Mouse (Mus musculus) heart, embryonic 12.5 days (tissue): ENCODE data around the gene Prrt1. TPM values are rescaled to one million over a fixed set of nuclear protein-coding genes. Genes with fewer than 3 reads are reported as not detected.

Experiments used
- ATAC-seq: fragments of 200-750 bp; cut with Nextera tagmentation; 2 replicates; pipeline ENCODE4 v1.8.0; 2017; ENCODE audit warnings: moderate TSS enrichment, moderate library complexity; ENCODE audit not compliant: insufficient number of reproducible peaks, low FRiP score
- H3K27ac ChIP-seq: fragments of 300-500 bp; sonication (generic); 2 replicates; pipeline ENCODE4 v1.5.1; 2016; ENCODE audit warnings: mild to moderate bottlenecking, moderate library complexity; ENCODE audit not compliant: poor library complexity, severe bottlenecking
- H3K27me3 ChIP-seq: fragments of 300-500 bp; sonication (generic); replicated peaks from 2 replicates; pipeline ENCODE4 v1.6.1; 2016; ENCODE audit warnings: mild to moderate bottlenecking, moderate library complexity
- H3K36me3 ChIP-seq: fragments of 300-500 bp; sonication (generic); 2 replicates; pipeline ENCODE4 v1.6.1; 2016; ENCODE audit warnings: mild to moderate bottlenecking, moderate library complexity
- H3K4me1 ChIP-seq: fragments of 300-500 bp; sonication (generic); replicated peaks from 2 replicates; pipeline ENCODE4 v1.6.1; 2016; ENCODE audit warnings: mild to moderate bottlenecking
- H3K4me2 ChIP-seq: fragments of 300-500 bp; sonication (generic); 2 replicates; pipeline ENCODE4 v1.6.1; 2016; ENCODE audit warnings: mild to moderate bottlenecking, moderate library complexity
- H3K4me3 ChIP-seq: fragments of 300-500 bp; sonication (generic); 2 replicates; pipeline ENCODE4 v1.5.1; 2016; ENCODE audit warnings: mild to moderate bottlenecking
- H3K9ac ChIP-seq: fragments of 300-500 bp; sonication (generic); 2 replicates; pipeline ENCODE4 v1.6.1; 2016; ENCODE audit warnings: mild to moderate bottlenecking, moderate library complexity
- H3K9me3 ChIP-seq: fragments of 300-500 bp; sonication (generic); replicated peaks from 2 replicates; pipeline ENCODE4 v1.6.1; 2016; ENCODE audit warnings: mild to moderate bottlenecking, moderate library complexity
- WGBS: fragments of 180-500 bp; shearing (Covaris S2); methylation state at CpG from one replicate; pipeline ENCODE4 v1.1.7; 2016; 5-methylcytosine and 5-hydroxymethylcytosine counted together
- polyA plus RNA-seq: library from polyadenylated mRNA; unstranded; fragments of >200 nt; fragmentation: Nextera tagmentation; extraction: Ambion mirVana; gene quantifications from 2 replicates; pipeline ENCODE4 v1.2.1, GENCODE M21; 2016

Prrt1 gene
- polyA plus RNA-seq, 1 experiment from 2014 or later, result not detected

DNA sequence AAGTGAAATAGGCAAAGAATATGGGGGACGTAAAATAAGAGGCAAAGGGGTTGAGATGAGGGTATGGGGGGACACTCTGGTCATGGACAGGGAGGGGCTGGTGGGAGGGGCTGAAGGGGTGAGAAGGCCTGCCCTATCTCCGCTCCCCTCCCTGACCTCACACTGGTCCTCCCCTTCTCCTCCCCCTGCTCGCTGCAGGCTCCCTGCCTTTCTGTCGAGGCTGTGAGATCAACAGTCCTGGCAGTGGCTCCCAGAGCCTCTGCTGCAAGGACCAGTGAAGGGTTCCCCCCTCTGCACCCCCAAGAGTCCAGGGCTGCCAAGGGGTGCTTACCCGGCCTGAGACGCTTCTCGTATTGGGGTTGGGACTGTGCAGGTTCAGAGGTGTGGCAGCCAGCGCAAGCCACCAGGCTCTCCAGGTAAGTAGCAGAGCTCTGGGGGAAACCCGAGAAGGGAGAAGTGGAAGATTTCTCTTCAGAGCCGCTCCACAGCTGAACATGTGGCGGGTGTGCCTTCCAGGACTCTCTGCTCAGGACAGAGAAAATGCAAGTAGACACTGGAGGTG is 31.0 kb downstream of the Prrt1 start:
- ATAC-seq, result no peak
- Histone ChIP-seq H3K36me3 (no peaks in the 10 kb centered on the region), H3K4me1 (peaks cover 36% of the 10 kb centered on the region), H3K4me3 (no peak overlapping the region), H3K9me3 (no peaks in the 10 kb centered on the region), H3K27me3 (peaks cover 37% of the 10 kb centered on the region), H3K9ac (no peak overlapping the region), H3K27ac (no peak overlapping the region), H3K4me2 (peak overlapping the region; percentile 60)
- 27% methylated on average over 11 of the region's 11 CpGs for WGBS

DNA sequence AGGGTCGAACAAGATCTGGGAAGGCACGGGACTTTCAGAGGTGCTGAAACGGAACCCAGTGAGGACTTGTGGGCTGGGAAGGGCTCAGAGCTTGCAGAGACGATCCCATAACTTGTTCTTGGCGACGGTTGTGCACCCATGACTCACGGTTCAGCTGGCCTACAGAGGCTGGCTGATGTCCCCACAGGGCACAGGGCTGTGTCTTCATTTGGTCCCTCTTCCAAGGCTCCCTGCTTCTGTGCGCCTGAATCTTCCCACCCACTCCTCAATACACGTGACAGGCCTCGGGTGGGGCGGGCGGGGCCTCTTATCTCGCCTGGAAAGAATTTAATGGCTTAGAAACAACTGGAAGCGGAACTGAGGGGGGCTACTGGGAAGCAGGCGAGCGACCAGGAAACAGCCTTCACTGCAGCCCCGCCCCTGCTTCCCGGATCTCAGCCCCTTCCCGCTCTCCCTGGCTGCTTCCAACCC is 31.8 kb downstream of the Prrt1 start:
- peak overlapping the region; percentile 60 for H3K4me2 ChIP-seq
- H3K4me1 ChIP-seq, result peaks cover 28% of the 10 kb centered on the region
- peak; percentile 53; the same call in 1 of the 2 replicates for ATAC-seq
- H3K4me3 ChIP-seq, result peak overlapping the region; percentile 17
- H3K36me3 ChIP-seq, result no peaks in the 10 kb centered on the region
- no peak overlapping the region for H3K27ac ChIP-seq
- peaks cover 45% of the 10 kb centered on the region for H3K27me3 ChIP-seq
- H3K9ac ChIP-seq, result peak overlapping the region; percentile 1; the same call in 1 of the 2 replicates
- H3K9me3 ChIP-seq, result no peaks in the 10 kb centered on the region
- 5% methylated on average over 19 of the region's 19 CpGs for WGBS

DNA sequence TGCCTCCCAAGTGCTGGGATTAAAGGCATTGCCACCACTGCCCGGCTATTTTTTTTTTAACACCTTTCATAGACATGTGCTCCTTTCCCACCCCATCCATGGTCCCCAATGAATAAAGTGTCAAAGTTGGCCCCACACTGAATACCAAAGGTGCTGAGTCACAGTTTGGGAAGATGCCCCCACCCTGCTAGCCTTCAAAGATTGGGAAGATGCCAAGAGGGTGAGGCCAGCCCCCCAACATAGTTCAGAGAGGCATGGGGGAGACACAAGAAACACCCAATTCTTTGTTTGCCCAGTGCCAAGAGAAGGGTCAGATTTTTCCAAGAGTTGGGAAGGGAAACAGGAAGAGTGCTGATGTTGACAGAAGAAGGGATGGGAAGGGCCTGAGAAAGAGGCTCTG is 33.1 kb downstream of the Prrt1 start:
- no peak overlapping the region for H3K27ac ChIP-seq
- H3K4me1 ChIP-seq, result peaks cover 26% of the 10 kb centered on the region
- no peaks in the 10 kb centered on the region for H3K9me3 ChIP-seq
- H3K4me2 ChIP-seq, result no peak overlapping the region
- H3K9ac ChIP-seq, result no peak overlapping the region
- WGBS, result 71% methylated on average over 1 of the region's 1 CpGs
- H3K27me3 ChIP-seq, result peaks cover 45% of the 10 kb centered on the region
- no peaks in the 10 kb centered on the region for H3K36me3 ChIP-seq
- ATAC-seq, result no peak
- H3K4me3 ChIP-seq, result no peak overlapping the region

DNA sequence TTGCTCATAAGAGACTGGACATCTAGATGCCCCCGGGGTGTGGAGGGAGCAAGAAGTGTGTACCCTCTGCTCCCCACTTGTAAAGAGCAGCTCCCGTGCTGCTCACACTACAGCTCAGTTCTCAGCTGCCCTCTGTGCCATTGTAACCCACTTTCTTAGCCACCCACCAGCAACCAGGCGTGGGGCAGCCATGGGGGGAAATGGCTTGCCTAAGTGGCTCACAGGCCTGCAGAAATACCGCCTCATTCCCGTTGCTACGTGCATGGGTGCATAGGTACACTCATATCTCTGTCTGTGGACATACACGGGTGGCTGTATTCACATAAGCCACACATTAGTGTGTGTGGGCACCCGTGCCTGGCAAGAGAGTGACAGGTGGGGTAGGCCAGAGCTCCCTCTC is 33.6 kb downstream of the Prrt1 start:
- 78% methylated on average over 8 of the region's 8 CpGs for WGBS
- H3K4me1 ChIP-seq, result peaks cover 26% of the 10 kb centered on the region
- no peak overlapping the region for H3K27ac ChIP-seq
- H3K4me3 ChIP-seq, result no peak overlapping the region
- no peak for ATAC-seq
- H3K9ac ChIP-seq, result no peak overlapping the region
- no peak overlapping the region for H3K4me2 ChIP-seq
- H3K36me3 ChIP-seq, result no peaks in the 10 kb centered on the region
- H3K27me3 ChIP-seq, result peaks cover 45% of the 10 kb centered on the region
- no peaks in the 10 kb centered on the region; the same call in 1 of the 2 replicates for H3K9me3 ChIP-seq

DNA sequence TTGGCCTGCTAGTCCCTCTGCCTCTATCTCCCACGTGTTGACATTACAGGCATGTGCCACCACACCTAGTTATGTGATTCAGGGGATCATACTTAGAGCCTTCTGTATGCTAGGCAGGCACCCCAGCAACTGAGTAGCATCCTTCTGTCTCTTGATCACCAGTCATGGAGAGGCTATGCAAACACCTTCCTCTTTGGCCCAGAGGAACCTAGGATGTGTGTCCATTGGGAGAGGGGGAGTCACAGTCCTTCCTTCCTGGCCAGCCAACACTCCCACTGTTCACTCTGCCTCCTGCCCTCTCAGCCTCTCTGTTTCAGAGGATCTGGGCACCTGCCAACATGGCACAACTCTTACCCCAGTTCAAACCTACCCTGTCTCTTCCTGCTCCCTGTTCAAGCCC is 34.2 kb downstream of the Prrt1 start:
- no peak for ATAC-seq
- Histone ChIP-seq H3K4me2 (no peak overlapping the region), H3K9ac (no peak overlapping the region), H3K4me1 (peaks cover 26% of the 10 kb centered on the region), H3K27ac (no peak overlapping the region), H3K36me3 (no peaks in the 10 kb centered on the region), H3K9me3 (no peaks in the 10 kb centered on the region; the same call in 1 of the 2 replicates), H3K27me3 (peaks cover 45% of the 10 kb centered on the region), H3K4me3 (no peak overlapping the region)
- WGBS, result 34% methylated on average over 1 of the region's 1 CpGs

DNA sequence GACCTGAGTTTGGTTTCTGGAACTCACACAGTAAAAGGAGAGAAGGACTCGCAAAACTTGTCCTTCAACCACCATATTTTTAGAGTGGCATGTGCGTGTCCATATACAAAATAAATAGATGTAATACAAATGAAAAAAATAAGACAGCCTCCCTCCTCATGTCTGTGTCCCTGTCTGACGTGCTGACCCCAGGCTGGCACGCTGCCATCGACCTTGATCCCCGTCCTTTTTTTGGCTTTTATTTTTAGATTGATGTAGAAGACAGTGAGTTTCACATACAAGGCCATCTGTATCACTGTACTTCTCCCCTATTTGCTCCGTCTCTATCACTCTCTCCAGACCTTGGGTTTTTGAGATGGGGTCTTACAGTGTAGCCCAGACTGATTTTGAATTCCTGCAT is 35.1 kb downstream of the Prrt1 start:
- H3K27me3 ChIP-seq, result peaks cover 42% of the 10 kb centered on the region
- H3K4me2 ChIP-seq, result no peak overlapping the region
- H3K9me3 ChIP-seq, result no peaks in the 10 kb centered on the region; the same call in 1 of the 2 replicates
- ATAC-seq, result no peak
- no peak overlapping the region for H3K4me3 ChIP-seq
- WGBS, result 59% methylated on average over 7 of the region's 7 CpGs
- H3K36me3 ChIP-seq, result no peaks in the 10 kb centered on the region
- H3K4me1 ChIP-seq, result peaks cover 22% of the 10 kb centered on the region
- H3K27ac ChIP-seq, result no peak overlapping the region
- no peak overlapping the region for H3K9ac ChIP-seq

DNA sequence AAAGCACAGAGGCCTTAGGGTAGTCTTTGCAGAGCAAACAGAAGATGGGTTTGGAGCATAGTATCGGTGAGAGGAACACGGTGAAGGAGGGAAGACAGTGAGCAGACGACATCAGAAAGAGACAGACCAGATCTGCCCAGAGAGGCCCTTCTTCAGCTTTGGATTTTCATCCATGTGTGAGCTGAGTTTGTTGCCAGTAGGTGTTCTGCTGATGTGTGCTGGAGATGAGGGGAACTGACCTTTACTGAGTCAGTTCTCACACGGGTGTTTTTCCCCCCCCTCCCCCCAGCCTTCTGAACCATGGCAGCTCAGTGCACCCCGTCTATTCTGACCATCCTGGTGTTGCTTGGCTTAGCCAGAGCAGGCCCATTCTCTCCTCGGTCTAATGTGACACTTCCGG is 40.9 kb downstream of the Prrt1 start, which contains the start of gene Tnxb:
Tnxb (plus strand) TSS at position 301 of the 400 bp plus-strand sequence.
- no peak within 1 kb of the TSS for H3K27ac ChIP-seq
- no peak for ATAC-seq
- WGBS, result 54% methylated on average over 7 of the region's 7 CpGs

DNA sequence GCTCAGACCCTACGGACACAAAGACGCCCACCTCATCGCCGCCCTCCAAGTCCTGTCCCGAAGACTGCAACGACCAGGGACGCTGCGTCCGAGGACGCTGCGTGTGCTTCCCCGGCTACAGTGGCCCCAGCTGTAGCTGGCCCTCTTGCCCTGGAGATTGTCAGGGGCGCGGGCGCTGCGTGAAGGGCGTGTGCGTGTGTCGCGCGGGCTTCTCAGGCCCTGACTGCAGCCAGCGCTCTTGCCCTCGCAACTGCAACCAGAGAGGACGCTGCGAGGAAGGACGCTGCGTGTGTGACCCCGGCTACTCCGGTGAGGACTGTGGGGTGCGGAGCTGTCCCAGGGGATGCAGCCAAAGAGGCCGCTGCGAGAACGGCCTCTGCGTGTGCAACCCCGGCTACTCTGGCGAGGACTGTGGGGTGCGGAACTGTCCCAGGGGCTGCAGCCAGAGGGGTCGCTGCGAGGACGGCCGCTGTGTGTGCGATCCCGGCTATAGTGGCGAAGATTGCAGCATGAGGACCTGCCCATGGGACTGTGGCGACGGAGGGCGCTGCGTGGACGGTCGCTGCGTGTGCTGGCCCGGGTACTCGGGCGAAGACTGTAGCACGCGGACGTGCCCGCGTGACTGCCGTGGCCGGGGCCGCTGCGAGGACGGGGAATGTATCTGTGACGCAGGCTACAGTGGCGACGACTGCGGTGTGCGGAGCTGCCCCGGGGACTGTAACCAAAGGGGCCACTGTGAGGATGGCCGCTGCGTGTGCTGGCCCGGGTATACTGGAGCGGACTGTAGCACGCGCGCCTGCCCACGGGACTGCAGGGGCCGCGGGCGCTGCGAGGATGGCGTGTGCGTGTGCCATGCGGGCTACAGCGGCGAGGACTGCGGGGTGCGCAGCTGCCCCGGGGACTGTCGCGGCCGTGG is 42.1 kb downstream of the Prrt1 start:
- WGBS, result 9% methylated on average over 93 of the region's 93 CpGs
- H3K4me2 ChIP-seq, result peak overlapping the region; percentile 65
- ATAC-seq, result no peak; the same call in 1 of the 2 replicates
- no peaks in the 10 kb centered on the region for H3K36me3 ChIP-seq
- H3K9ac ChIP-seq, result peak overlapping the region; percentile 53
- H3K9me3 ChIP-seq, result no peaks in the 10 kb centered on the region; the same call in 1 of the 2 replicates
- H3K4me1 ChIP-seq, result peaks cover 36% of the 10 kb centered on the region
- H3K27me3 ChIP-seq, result peaks cover 63% of the 10 kb centered on the region
- H3K4me3 ChIP-seq, result peak overlapping the region; percentile 35
- H3K27ac ChIP-seq, result no peak overlapping the region

More for the DNA sequence above, 40.9 kb downstream of the Prrt1 start, which contains the start of gene Tnxb:
- peak within 1 kb of the TSS; percentile 65 for H3K4me2 ChIP-seq
- H3K4me1 ChIP-seq, result peaks cover 25% of the 10 kb centered on the region
- H3K4me3 ChIP-seq, result peak within 1 kb of the TSS; percentile 35
- no peaks in the 10 kb centered on the region for H3K36me3 ChIP-seq
- peak within 1 kb of the TSS; percentile 53; the same call in 1 of the 2 replicates for H3K9ac ChIP-seq
- H3K27me3 ChIP-seq, result peaks cover 72% of the 10 kb centered on the region
- H3K9me3 ChIP-seq, result no peaks in the 10 kb centered on the region; the same call in 1 of the 2 replicates

DNA sequence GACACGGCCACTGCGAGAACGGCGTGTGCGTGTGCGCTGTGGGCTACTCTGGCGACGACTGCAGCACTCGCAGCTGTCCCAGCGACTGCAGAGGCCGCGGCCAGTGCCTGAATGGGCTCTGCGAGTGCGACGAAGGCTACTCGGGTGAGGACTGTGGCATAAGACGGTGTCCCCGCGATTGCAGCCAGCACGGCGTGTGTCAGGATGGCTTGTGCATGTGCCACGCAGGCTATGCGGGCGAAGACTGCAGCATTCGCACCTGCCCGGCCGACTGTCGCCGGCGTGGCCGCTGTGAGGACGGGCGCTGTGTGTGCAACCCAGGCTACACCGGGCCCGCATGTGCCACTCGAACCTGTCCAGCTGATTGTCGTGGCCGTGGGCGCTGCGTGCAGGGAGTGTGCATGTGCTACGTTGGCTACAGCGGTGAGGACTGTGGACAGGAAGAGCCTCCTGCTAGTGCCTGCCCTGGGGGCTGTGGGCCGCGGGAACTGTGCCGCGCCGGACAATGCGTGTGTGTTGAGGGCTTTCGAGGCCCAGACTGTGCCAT is 43.0 kb downstream of the Prrt1 start:
- no peaks in the 10 kb centered on the region for H3K36me3 ChIP-seq
- 28% methylated on average over 49 of the region's 49 CpGs for WGBS
- H3K4me3 ChIP-seq, result peak overlapping the region; percentile 35
- H3K4me1 ChIP-seq, result peaks cover 36% of the 10 kb centered on the region
- H3K4me2 ChIP-seq, result peak overlapping the region; percentile 65
- peaks cover 67% of the 10 kb centered on the region for H3K27me3 ChIP-seq
- H3K9ac ChIP-seq, result peak overlapping the region; percentile 53; the same call in 1 of the 2 replicates
- no peak for ATAC-seq
- H3K27ac ChIP-seq, result no peak overlapping the region
- H3K9me3 ChIP-seq, result no peaks in the 10 kb centered on the region; the same call in 1 of the 2 replicates

DNA sequence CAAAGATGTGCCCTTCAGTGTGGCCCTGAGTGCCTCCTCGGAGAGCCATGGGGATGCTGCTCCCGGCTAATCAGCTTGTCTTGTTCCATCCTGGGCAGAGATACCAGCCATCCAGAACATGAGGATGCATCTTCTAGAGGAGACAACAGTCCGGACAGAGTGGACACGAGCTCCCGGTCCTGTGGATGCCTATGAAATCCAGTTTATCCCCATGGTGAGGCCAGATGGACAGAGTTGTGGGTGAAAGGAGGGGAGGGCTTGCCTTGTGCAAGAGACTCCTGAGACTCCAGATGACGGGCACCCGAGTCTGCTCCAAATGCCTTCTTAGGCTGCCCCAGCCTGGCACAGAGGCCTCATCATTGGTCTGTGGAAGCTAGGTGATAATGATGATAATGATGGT is 43.8 kb downstream of the Prrt1 start:
- Histone ChIP-seq H3K9ac (no peak overlapping the region), H3K4me3 (no peak overlapping the region), H3K27ac (no peak overlapping the region), H3K4me2 (no peak overlapping the region), H3K27me3 (peaks cover 75% of the 10 kb centered on the region), H3K36me3 (no peaks in the 10 kb centered on the region), H3K9me3 (no peaks in the 10 kb centered on the region), H3K4me1 (peaks cover 36% of the 10 kb centered on the region)
- 78% methylated on average over 7 of the region's 7 CpGs for WGBS
- no peak for ATAC-seq
